Mouse (Mus musculus) midbrain, embryonic 14.5 days (tissue): ENCODE measurements around the gene Atf5. TPM values are rescaled to one million over a fixed set of nuclear protein-coding genes. Genes with fewer than 3 reads are reported as not detected.

ENCODE experiments used
- ATAC-seq: fragments of 200-750 bp; cut with Nextera tagmentation; 2 replicates; pipeline ENCODE4 v1.8.0; 2017; ENCODE audit warnings: moderate number of reproducible peaks, moderate library complexity; ENCODE audit not compliant: low FRiP score, low TSS enrichment
- DNase-seq: peaks from one replicate; pipeline ENCODE4 v3.0.0-alpha.2; 2015
- H3K27ac ChIP-seq: fragments of 300-500 bp; sonication (generic); replicated peaks from 2 replicates; pipeline ENCODE4 v1.5.1; 2014; ENCODE audit warnings: mild to moderate bottlenecking, low read depth, low read length, moderate library complexity
- H3K27me3 ChIP-seq: fragments of 300-500 bp; sonication (generic); 2 replicates; pipeline ENCODE4 v1.6.1; 2014; ENCODE audit warnings: low read length, control low read depth, mixed read lengths; ENCODE audit not compliant: control insufficient read depth, insufficient read depth
- H3K36me3 ChIP-seq: fragments of 300-500 bp; sonication (generic); 2 replicates; pipeline ENCODE4 v1.6.1; 2014; ENCODE audit warnings: low read length, control low read depth; ENCODE audit not compliant: control insufficient read depth, insufficient read depth
- H3K4me1 ChIP-seq: fragments of 300-500 bp; sonication (generic); 2 replicates; pipeline ENCODE4 v1.6.1; 2014; ENCODE audit warnings: mild to moderate bottlenecking, antibody characterized with exemption, low read length, control low read depth; ENCODE audit not compliant: control insufficient read depth, insufficient read depth
- H3K4me2 ChIP-seq: fragments of 300-500 bp; sonication (generic); 2 replicates; pipeline ENCODE4 v1.6.1; 2014; ENCODE audit warnings: mild to moderate bottlenecking, low read length, moderate library complexity
- H3K4me3 ChIP-seq: fragments of 300-500 bp; sonication (generic); replicated peaks from 2 replicates; pipeline ENCODE4 v1.5.1; 2014; ENCODE audit warnings: low read depth, low read length
- H3K9ac ChIP-seq: fragments of 300-500 bp; sonication (generic); replicated peaks from 2 replicates; pipeline ENCODE4 v1.6.1; 2014; ENCODE audit warnings: mild to moderate bottlenecking, low read length, moderate library complexity
- H3K9me3 ChIP-seq: fragments of 300-500 bp; sonication (generic); 2 replicates; pipeline ENCODE4 v1.6.1; 2016; ENCODE audit warnings: low read length, control low read depth, mixed read lengths; ENCODE audit not compliant: control insufficient read depth
- WGBS: fragments of 180-500 bp; shearing (Covaris S2); extraction: QIAGEN DNeasy Blood & Tissue Kit; methylation state at CpG from one replicate; pipeline ENCODE4 v1.1.7; 2014; 5-methylcytosine and 5-hydroxymethylcytosine counted together
- polyA plus RNA-seq: library from polyadenylated mRNA; unstranded; fragments of >200 nt; fragmentation: Nextera tagmentation; extraction: Ambion mirVana; gene quantifications from 2 replicates; pipeline ENCODE4 v1.2.1, GENCODE M21; 2014

Atf5 gene
- polyA plus RNA-seq, 1 experiment from 2014 or later = 2.2 TPM

DNA sequence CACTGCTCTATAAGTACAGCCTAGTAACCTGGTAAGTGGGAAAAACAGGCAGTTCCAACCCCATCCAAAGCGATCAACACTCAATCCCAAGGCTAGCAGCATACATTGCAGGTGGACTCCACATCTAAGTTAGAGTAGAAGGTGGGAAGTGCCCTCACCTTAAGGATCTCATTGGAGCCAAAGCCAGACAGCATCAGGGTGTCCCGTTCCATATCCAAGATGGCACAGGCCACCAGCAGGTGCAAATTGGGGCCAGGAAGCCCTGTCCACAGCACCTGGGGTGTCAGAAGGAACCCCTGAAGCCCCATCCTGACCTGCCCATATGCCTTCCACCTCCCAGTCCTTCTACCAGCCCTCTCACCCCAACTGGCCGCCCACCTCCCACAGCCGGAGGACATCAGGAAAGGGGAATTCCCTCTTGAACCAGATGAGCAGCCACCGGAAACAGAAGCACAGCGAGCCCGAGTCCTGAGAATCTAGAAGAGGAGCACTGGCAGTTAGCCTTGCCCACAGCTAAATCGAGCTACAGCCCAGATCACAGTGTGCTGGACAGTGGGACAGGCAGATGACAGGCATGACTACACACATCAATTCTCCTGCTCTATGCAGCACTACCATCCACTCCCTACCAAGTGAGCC is 25.5 kb upstream of the Atf5 start:
- ATAC-seq (no peak), DNase-seq (no peak)
- H3K4me3 ChIP-seq = no peak overlapping the region
- WGBS = 90% methylated on average over 8 of the region's 8 CpGs
- H3K27me3 ChIP-seq = peaks cover 15% of the 10 kb centered on the region
- H3K9me3 ChIP-seq = no peaks in the 10 kb centered on the region
- H3K36me3 ChIP-seq = peaks cover 66% of the 10 kb centered on the region
- H3K4me1 ChIP-seq = peaks cover 6% of the 10 kb centered on the region; the same call in 1 of the 2 replicates
- H3K9ac ChIP-seq = no peak overlapping the region
- no peak overlapping the region for H3K4me2 ChIP-seq
- no peak overlapping the region for H3K27ac ChIP-seq

GRCm38 (mm10) chr7:44840426-44840825 is 24.0 kb upstream of the Atf5 start:
- Histone ChIP-seq H3K4me3 (no peak overlapping the region; the same call in 1 of the 2 replicates), H3K36me3 (peaks cover 51% of the 10 kb centered on the region), H3K27ac (no peak overlapping the region), H3K4me1 (peaks cover 6% of the 10 kb centered on the region; the same call in 1 of the 2 replicates), H3K4me2 (peak overlapping the region; percentile 56), H3K9me3 (no peaks in the 10 kb centered on the region), H3K27me3 (peaks cover 15% of the 10 kb centered on the region), H3K9ac (peak overlapping the region; percentile 43; the same call in 1 of the 2 replicates)
- DNase-seq (no peak), ATAC-seq (no peak)
- 53% methylated on average over 14 of the region's 14 CpGs for WGBS

GRCm38 (mm10) chr7:44839491-44840191 is 23.2 kb upstream of the Atf5 start:
- peak; percentile 54 for ATAC-seq
- DNase-seq = peak; percentile 78
- 2% methylated on average over 58 of the region's 58 CpGs for WGBS
- H3K4me1 ChIP-seq = peaks cover 6% of the 10 kb centered on the region; the same call in 1 of the 2 replicates
- H3K27ac ChIP-seq = no peak overlapping the region
- H3K9me3 ChIP-seq = no peaks in the 10 kb centered on the region
- H3K27me3 ChIP-seq = peaks cover 15% of the 10 kb centered on the region
- H3K36me3 ChIP-seq = peaks cover 43% of the 10 kb centered on the region
- peak overlapping the region; percentile 43; the same call in 1 of the 2 replicates for H3K9ac ChIP-seq
- peak overlapping the region; percentile 27 for H3K4me3 ChIP-seq
- H3K4me2 ChIP-seq = peak overlapping the region; percentile 56

DNA sequence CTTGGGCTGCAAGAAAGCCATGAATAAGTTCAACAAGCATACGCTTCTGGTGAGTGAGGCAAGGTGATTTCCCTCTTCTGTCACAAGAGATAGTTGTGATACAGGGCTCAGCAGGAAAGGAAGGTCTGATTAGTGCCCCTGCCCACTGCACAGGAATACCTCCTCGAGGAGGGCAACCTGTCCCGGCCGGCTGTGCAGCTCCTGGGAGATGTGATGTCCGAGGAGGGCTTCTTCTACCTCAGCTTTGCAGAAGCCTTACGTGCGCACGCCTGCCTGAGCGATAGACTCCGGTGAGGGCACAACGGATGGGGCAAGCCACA is 22.7 kb upstream of the Atf5 start:
- Histone ChIP-seq H3K4me2 (peak overlapping the region; percentile 56), H3K9me3 (no peaks in the 10 kb centered on the region), H3K4me1 (peaks cover 6% of the 10 kb centered on the region; the same call in 1 of the 2 replicates), H3K9ac (peak overlapping the region; percentile 43; the same call in 1 of the 2 replicates), H3K36me3 (peaks cover 38% of the 10 kb centered on the region), H3K27me3 (peaks cover 15% of the 10 kb centered on the region), H3K27ac (no peak overlapping the region), H3K4me3 (peak overlapping the region; percentile 27)
- WGBS = 30% methylated on average over 11 of the region's 11 CpGs
- no peak for DNase-seq
- ATAC-seq = no peak; the same call in 1 of the 2 replicates

- 84% methylated on average over 6 of the region's 6 CpGs for WGBS
Measured at GRCm38 (mm10) chr7:44838073-44838472, 21.6 kb upstream of the Atf5 start.

GRCm38 (mm10) chr7:44836423-44837053 is 20.1 kb upstream of the Atf5 start:
- Histone ChIP-seq H3K9me3 (no peaks in the 10 kb centered on the region), H3K4me3 (no peak overlapping the region), H3K36me3 (peaks cover 22% of the 10 kb centered on the region), H3K27ac (no peak overlapping the region), H3K9ac (no peak overlapping the region), H3K4me2 (no peak overlapping the region), H3K27me3 (peaks cover 15% of the 10 kb centered on the region), H3K4me1 (peaks cover 6% of the 10 kb centered on the region; the same call in 1 of the 2 replicates)
- ATAC-seq = no peak
- WGBS = 89% methylated on average over 9 of the region's 9 CpGs
- DNase-seq = no peak

More at GRCm38 (mm10) chr7:44838073-44838472, 21.6 kb upstream of the Atf5 start:
- DNase-seq (no peak), ATAC-seq (no peak)
- Histone ChIP-seq H3K9ac (no peak overlapping the region), H3K4me1 (peaks cover 6% of the 10 kb centered on the region; the same call in 1 of the 2 replicates), H3K27ac (no peak overlapping the region), H3K36me3 (peaks cover 27% of the 10 kb centered on the region), H3K4me3 (no peak overlapping the region), H3K9me3 (no peaks in the 10 kb centered on the region), H3K27me3 (peaks cover 15% of the 10 kb centered on the region), H3K4me2 (no peak overlapping the region)

- no peak overlapping the region for H3K27ac ChIP-seq
- H3K4me2 ChIP-seq = no peak overlapping the region
- 57% methylated on average over 3 of the region's 3 CpGs for WGBS
- H3K4me1 ChIP-seq = peaks cover 6% of the 10 kb centered on the region; the same call in 1 of the 2 replicates
- peaks cover 22% of the 10 kb centered on the region for H3K36me3 ChIP-seq
- H3K9me3 ChIP-seq = no peaks in the 10 kb centered on the region
- peaks cover 15% of the 10 kb centered on the region for H3K27me3 ChIP-seq
- no peak overlapping the region for H3K4me3 ChIP-seq
- H3K9ac ChIP-seq = no peak overlapping the region
- DNase-seq (no peak), ATAC-seq (no peak)
Measured at GRCm38 (mm10) chr7:44836016-44836404, 19.6 kb upstream of the Atf5 start.

GRCm38 (mm10) chr7:44835373-44836015 is 19.0 kb upstream of the Atf5 start:
- DNase-seq (no peak), ATAC-seq (no peak)
- Histone ChIP-seq H3K27ac (no peak overlapping the region), H3K4me3 (no peak overlapping the region), H3K4me1 (peaks cover 6% of the 10 kb centered on the region; the same call in 1 of the 2 replicates), H3K9ac (no peak overlapping the region), H3K36me3 (peaks cover 23% of the 10 kb centered on the region), H3K27me3 (peaks cover 10% of the 10 kb centered on the region), H3K9me3 (no peaks in the 10 kb centered on the region), H3K4me2 (no peak overlapping the region)
- 81% methylated on average over 1 of the region's 1 CpGs for WGBS
